Mouse (Mus musculus) neural tube, embryonic 11.5 days (tissue): ENCODE measurements around the gene Cep55. TPM values are rescaled to one million over a fixed set of nuclear protein-coding genes. Genes with fewer than 3 reads are reported as not detected.

Experiments used
- ATAC-seq: fragments of 200-750 bp; cut with Nextera tagmentation; 2 replicates; pipeline ENCODE4 v1.8.0; 2017; ENCODE audit warnings: moderate number of reproducible peaks, mild to moderate bottlenecking, moderate TSS enrichment, moderate library complexity; ENCODE audit not compliant: insufficient read depth, low FRiP score, low TSS enrichment
- DNase-seq: peaks from one replicate; pipeline ENCODE4 v3.0.0-alpha.2; 2015; ENCODE audit warnings: low spot score
- H3K27ac ChIP-seq: fragments of 300-500 bp; sonication (generic); 2 replicates; pipeline ENCODE4 v1.5.1; 2014; ENCODE audit warnings: low read depth, mild to moderate bottlenecking, low read length
- H3K27me3 ChIP-seq: fragments of 300-500 bp; sonication (generic); 2 replicates; pipeline ENCODE4 v1.6.1; 2014; ENCODE audit warnings: mild to moderate bottlenecking, low read length, mixed read lengths; ENCODE audit not compliant: control insufficient read depth, insufficient read depth
- H3K36me3 ChIP-seq: fragments of 300-500 bp; sonication (generic); 2 replicates; pipeline ENCODE4 v1.6.1; 2014; ENCODE audit warnings: mild to moderate bottlenecking, low read length, moderate library complexity, mixed read lengths; ENCODE audit not compliant: control insufficient read depth, insufficient read depth
- H3K4me1 ChIP-seq: fragments of 300-500 bp; sonication (generic); 2 replicates; pipeline ENCODE4 v1.6.1; 2014; ENCODE audit warnings: low read length, mixed read lengths; ENCODE audit not compliant: control insufficient read depth, insufficient read depth
- H3K4me2 ChIP-seq: fragments of 300-500 bp; sonication (generic); 2 replicates; pipeline ENCODE4 v1.6.1; 2014; ENCODE audit warnings: low read depth, mild to moderate bottlenecking, moderate library complexity
- H3K4me3 ChIP-seq: fragments of 300-500 bp; sonication (generic); 2 replicates; pipeline ENCODE4 v1.5.1; 2014; ENCODE audit warnings: low read depth, low read length
- H3K9ac ChIP-seq: fragments of 300-500 bp; sonication (generic); 2 replicates; pipeline ENCODE4 v1.6.1; 2014; ENCODE audit warnings: mild to moderate bottlenecking, low read length
- H3K9me3 ChIP-seq: fragments of 300-500 bp; sonication (generic); 2 replicates; pipeline ENCODE4 v1.6.1; 2016; ENCODE audit warnings: low read length; ENCODE audit not compliant: control insufficient read depth
- WGBS: fragments of 180-500 bp; shearing (Covaris S2); extraction: QIAGEN DNeasy Blood & Tissue Kit; methylation state at CpG from one replicate; pipeline ENCODE4 v1.1.7; 2014; 5-methylcytosine and 5-hydroxymethylcytosine counted together
- polyA plus RNA-seq: library from polyadenylated mRNA; unstranded; fragments of >200 nt; fragmentation: Nextera tagmentation; extraction: Ambion mirVana; gene quantifications from 2 replicates; pipeline ENCODE4 v1.2.1, GENCODE M21; 2014

Gene Cep55
- polyA plus RNA-seq, 1 experiment from 2014 or later: 44.6 TPM

GRCm38 (mm10) chr19:38034696-38035095 lies 20.1 kb upstream of the Cep55 start:
- H3K9ac ChIP-seq: no peak overlapping the region
- 77% methylated on average over 2 of the region's 2 CpGs for WGBS

GRCm38 (mm10) chr19:38035766-38036165 lies 19.0 kb upstream of the Cep55 start:
- Histone ChIP-seq H3K27me3 (no peaks in the 10 kb centered on the region), H3K4me2 (no peak overlapping the region), H3K27ac (no peak overlapping the region), H3K4me1 (no peaks in the 10 kb centered on the region), H3K36me3 (no peaks in the 10 kb centered on the region), H3K4me3 (no peak overlapping the region), H3K9ac (no peak overlapping the region), H3K9me3 (no peaks in the 10 kb centered on the region)
- no peak for ATAC-seq
- 71% methylated on average over 2 of the region's 2 CpGs for WGBS
- DNase-seq: no peak

More at GRCm38 (mm10) chr19:38034696-38035095, 20.1 kb upstream of the Cep55 start:
- ATAC-seq (no peak), DNase-seq (no peak)
- Histone ChIP-seq H3K4me1 (no peaks in the 10 kb centered on the region), H3K36me3 (no peaks in the 10 kb centered on the region), H3K27ac (no peak overlapping the region), H3K9me3 (no peaks in the 10 kb centered on the region), H3K27me3 (no peaks in the 10 kb centered on the region), H3K4me3 (no peak overlapping the region), H3K4me2 (no peak overlapping the region)

GRCm38 (mm10) chr19:38038267-38038666 lies 16.5 kb upstream of the Cep55 start:
- Histone ChIP-seq H3K4me1 (no peaks in the 10 kb centered on the region), H3K9me3 (no peaks in the 10 kb centered on the region), H3K4me2 (no peak overlapping the region), H3K27ac (no peak overlapping the region), H3K9ac (no peak overlapping the region), H3K27me3 (0 out of 2 replicates have a peak, but pooled peaks cover 7% of the 10 kb centered on the region), H3K36me3 (no peaks in the 10 kb centered on the region), H3K4me3 (no peak overlapping the region)
- ATAC-seq: no peak
- 84% methylated on average over 2 of the region's 2 CpGs for WGBS
- no peak for DNase-seq

- no peaks in the 10 kb centered on the region for H3K4me1 ChIP-seq
- 33% methylated on average over 5 of the region's 5 CpGs for WGBS
- H3K4me3 ChIP-seq: no peak overlapping the region
- H3K27ac ChIP-seq: no peak overlapping the region
- no peaks in the 10 kb centered on the region; the same call in 1 of the 2 replicates for H3K9me3 ChIP-seq
- H3K4me2 ChIP-seq: no peak overlapping the region
- DNase-seq: no peak
- H3K27me3 ChIP-seq: peaks cover 11% of the 10 kb centered on the region; the same call in 1 of the 2 replicates
- H3K36me3 ChIP-seq: no peaks in the 10 kb centered on the region
- no peak for ATAC-seq
- no peak overlapping the region for H3K9ac ChIP-seq
Measured at GRCm38 (mm10) chr19:38042261-38042722, 12.5 kb upstream of the Cep55 start.

GRCm38 (mm10) chr19:38043281-38043981 lies 11.4 kb upstream of the Cep55 start, which contains the start of gene Myof:
Gene Myof, minus strand, starts transcription at chr19:38043577.
- peak within 1 kb of the TSS; percentile 56 for H3K4me2 ChIP-seq
- peak within 1 kb of the TSS; percentile 26 for H3K9ac ChIP-seq
- H3K27me3 ChIP-seq: peaks cover 11% of the 10 kb centered on the region; the same call in 1 of the 2 replicates
- ATAC-seq (no peak), DNase-seq (peak; percentile 47)
- no peaks in the 10 kb centered on the region; the same call in 1 of the 2 replicates for H3K9me3 ChIP-seq
- no peaks in the 10 kb centered on the region for H3K36me3 ChIP-seq
- peak within 1 kb of the TSS; percentile 32 for H3K4me3 ChIP-seq
- 1% methylated on average over 28 of the region's 28 CpGs for WGBS
- H3K27ac ChIP-seq: no peak within 1 kb of the TSS
- no peaks in the 10 kb centered on the region for H3K4me1 ChIP-seq

GRCm38 (mm10) chr19:38045198-38045597 lies 9.6 kb upstream of the Cep55 start:
- Histone ChIP-seq H3K36me3 (no peaks in the 10 kb centered on the region), H3K27ac (no peak overlapping the region), H3K27me3 (peaks cover 11% of the 10 kb centered on the region; the same call in 1 of the 2 replicates), H3K9ac (no peak overlapping the region), H3K4me3 (no peak overlapping the region), H3K9me3 (no peaks in the 10 kb centered on the region; the same call in 1 of the 2 replicates), H3K4me1 (no peaks in the 10 kb centered on the region), H3K4me2 (no peak overlapping the region)
- ATAC-seq: no peak
- 86% methylated on average over 3 of the region's 3 CpGs for WGBS
- no peak for DNase-seq

GRCm38 (mm10) chr19:38049686-38050085 lies 5.1 kb upstream of the Cep55 start:
- H3K9ac ChIP-seq: no peak overlapping the region
- no peaks in the 10 kb centered on the region for H3K4me1 ChIP-seq
- H3K27me3 ChIP-seq: no peaks in the 10 kb centered on the region
- ATAC-seq (no peak), DNase-seq (no peak)
- no peak overlapping the region for H3K4me2 ChIP-seq
- no peaks in the 10 kb centered on the region for H3K36me3 ChIP-seq
- H3K9me3 ChIP-seq: no peaks in the 10 kb centered on the region; the same call in 1 of the 2 replicates
- H3K27ac ChIP-seq: no peak overlapping the region
- WGBS: 93% methylated on average over 1 of the region's 1 CpGs
- no peak overlapping the region for H3K4me3 ChIP-seq

GRCm38 (mm10) chr19:38053227-38054041 lies 1.4 kb upstream of the Cep55 start:
- Histone ChIP-seq H3K4me3 (peak overlapping the region; percentile 70), H3K4me2 (peak overlapping the region; percentile 35), H3K36me3 (no peaks in the 10 kb centered on the region), H3K27ac (no peak overlapping the region), H3K9me3 (no peaks in the 10 kb centered on the region), H3K9ac (no peak overlapping the region), H3K27me3 (no peaks in the 10 kb centered on the region), H3K4me1 (no peaks in the 10 kb centered on the region)
- ATAC-seq (no peak), DNase-seq (peak; percentile 29)
- 35% methylated on average over 8 of the region's 8 CpGs for WGBS
